Mouse (Mus musculus) brain, embryonic 14.5 days (tissue): ENCODE measurements at regions not wholly inside any gene's neighbourhood (a gene's known extent, or its start where the extent isn't known, plus 50 kb on each side); places are given as distances from the start of the nearest gene placed in this dataset.

Experiments used
- CTCF ChIP-seq: fragments of 200-500 bp; IDR thresholded peaks from 2 replicates; pipeline ENCODE4 v1.5.1; 2012; ENCODE audit warnings: inconsistent platforms, mild to moderate bottlenecking, moderate library complexity, borderline replicate concordance; ENCODE audit not compliant: insufficient read depth, insufficient read length; ENCODE audit errors: extremely low read depth
- POLR2A ChIP-seq: fragments of 200-500 bp; IDR thresholded peaks from 2 replicates; pipeline ENCODE4 v1.6.1; 2012; ENCODE audit warnings: mild to moderate bottlenecking, inconsistent platforms, borderline replicate concordance; ENCODE audit not compliant: poor library complexity, insufficient read depth, insufficient read length, severe bottlenecking; ENCODE audit errors: extremely low read depth

- TF ChIP-seq CTCF (no peak), POLR2A (no peak)
Measured at GRCm38 (mm10) chr1:159415656-159416055, 107.9 kb upstream of the Tnr start.
